Mouse (Mus musculus): ENCODE data around the gene Scrg1.
"Not testable (repeated sequence)": the region's sequence is repeated elsewhere in the genome, so short reads cannot be mapped to it uniquely, and the experiment has no call there.

Gene Scrg1

GRCm38 (mm10) chr8:57507556-57508063 lies 51.9 kb downstream of the Scrg1 start:
- in situ Hi-C loops (cut with MseI, MboI) = no loop called here

DNA sequence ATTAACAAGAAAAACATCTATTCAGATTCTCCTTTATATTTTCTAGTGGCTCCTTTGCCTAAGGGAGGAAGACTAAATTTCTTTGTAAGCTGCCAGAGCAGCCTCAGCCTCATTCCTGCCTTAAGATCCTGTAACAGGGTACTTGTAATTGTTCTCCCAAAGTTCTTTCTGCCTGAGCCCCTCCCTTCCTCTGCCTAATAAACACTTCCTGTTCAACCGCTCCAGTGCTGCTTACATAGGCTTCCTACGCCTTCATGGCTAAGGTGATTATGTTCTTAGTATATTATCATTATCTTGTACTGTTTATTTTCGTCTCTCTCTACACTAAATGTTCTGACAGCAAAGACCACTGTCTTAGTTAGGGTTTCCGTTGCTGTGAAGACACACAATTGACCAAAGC lies 52.9 kb downstream of the Scrg1 start:
- in situ Hi-C loops (cut with MseI, MboI) = no loop called here

- in situ Hi-C loops (cut with MseI, MboI) = no loop called here
Observed at GRCm38 (mm10) chr8:57510791-57511315, 55.1 kb downstream of the Scrg1 start.

DNA sequence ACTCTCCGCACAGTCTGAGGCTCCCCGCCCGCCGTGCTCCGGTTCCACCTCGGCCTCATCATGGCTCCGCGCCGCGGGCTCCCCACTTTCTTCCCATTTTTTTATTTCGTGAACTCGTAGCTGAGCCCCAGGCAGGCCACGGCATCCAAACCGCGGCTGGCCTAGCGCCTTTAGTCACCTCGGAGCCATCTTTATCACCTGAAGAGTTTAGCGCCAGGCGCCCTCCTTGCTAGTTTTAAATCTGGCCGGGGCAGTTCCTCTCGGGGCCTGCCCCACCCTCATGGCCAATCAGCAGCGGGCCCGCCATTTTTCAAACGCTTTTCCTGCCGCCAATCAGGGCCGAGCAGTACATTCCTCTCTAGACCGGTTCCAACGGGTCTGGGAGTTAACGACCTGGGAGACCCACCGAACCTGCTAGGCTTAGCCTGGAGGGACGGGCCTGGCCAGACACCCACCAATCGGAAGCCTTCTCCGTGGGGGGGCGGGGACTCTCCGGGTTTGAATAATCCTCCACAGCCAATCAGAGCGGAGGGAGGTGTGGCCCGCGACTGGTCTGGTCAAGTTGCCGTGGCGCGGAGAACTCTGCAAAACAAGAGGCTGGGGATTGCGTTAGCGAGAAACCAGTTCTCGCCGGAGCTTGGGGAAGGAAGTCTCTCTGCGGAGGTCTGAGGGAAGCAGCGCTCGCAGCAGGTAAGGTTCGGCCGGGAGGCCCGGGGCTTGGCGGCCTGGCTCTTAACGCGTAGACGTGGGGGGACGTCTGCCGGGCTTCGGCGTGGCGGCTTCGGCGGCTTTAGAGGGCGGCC lies 55.8 kb downstream of the Scrg1 start, which contains the start of gene Hmgb2:
Gene Hmgb2, plus strand, starts transcription at position 592 of the 803 bp plus-strand sequence.
- in situ Hi-C loops (cut with MseI, MboI) = no loop called here

GRCm38 (mm10) chr8:57512141-57513056 lies 56.7 kb downstream of the Scrg1 start:
- in situ Hi-C loops (cut with MseI, MboI) = no loop called here

- in situ Hi-C loops (cut with MseI, MboI) = not testable (repeated sequence)
Observed at GRCm38 (mm10) chr8:57513178-57513661, 57.5 kb downstream of the Scrg1 start.

GRCm38 (mm10) chr8:57516685-57517084 lies 61.0 kb downstream of the Scrg1 start:
- in situ Hi-C loops (cut with MseI, MboI) = not testable (repeated sequence)

DNA sequence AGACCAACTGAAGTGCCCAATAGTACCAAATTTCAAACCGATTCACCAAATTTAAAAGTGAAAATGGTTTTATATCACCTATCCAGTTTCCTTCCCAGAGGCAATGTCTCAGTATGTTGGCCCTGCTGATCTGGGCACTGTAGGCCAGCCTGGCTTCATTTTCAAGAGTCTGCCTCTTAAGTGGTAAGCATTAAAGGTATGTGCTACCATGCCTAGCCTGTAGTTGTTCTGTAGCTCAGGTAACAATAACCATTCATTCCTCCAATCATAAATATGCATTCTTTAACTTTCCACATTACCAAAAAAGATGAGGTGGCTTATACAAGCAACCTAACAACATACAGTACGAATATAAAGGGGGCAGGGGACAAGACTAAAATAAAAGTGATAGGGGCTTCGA lies 62.0 kb downstream of the Scrg1 start:
- in situ Hi-C loops (cut with MseI, MboI) = no loop called here

GRCm38 (mm10) chr8:57520186-57520786 lies 64.6 kb downstream of the Scrg1 start:
- in situ Hi-C loops (cut with MseI, MboI) = no loop called here
